23 mouse cellular contexts compared by ENCODE assay signal in the genomic region with DNA sequence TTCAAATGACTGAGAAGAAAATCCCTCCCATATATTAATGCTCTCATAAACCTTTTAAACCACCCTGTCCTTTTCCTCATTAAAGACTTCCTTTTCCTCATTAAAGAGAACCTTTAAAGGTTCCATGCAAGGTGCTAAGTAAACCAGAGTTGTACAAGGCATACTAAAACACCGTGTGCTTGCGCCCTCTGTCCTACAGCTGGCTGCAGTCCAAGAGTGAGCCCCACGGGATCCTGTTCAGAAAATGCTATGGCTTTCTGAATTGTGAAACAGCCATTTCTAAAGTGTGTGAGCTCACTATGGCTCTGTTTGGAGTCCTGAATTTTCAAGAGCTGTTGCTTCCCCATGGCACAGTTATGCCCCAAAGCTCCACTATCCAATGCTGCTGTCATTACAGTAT. TPM values are rescaled to one million over a fixed set of nuclear protein-coding genes. Genes with fewer than 3 reads are reported as not detected.
"Had no signal": no experiment of that assay in that cellular context is flagged by ENCODE, and none has a peak within 500 bp of the region (broad histone marks: within the 10 kb centered on the region; RNA-seq: fewer than 3 reads in every experiment).

No protein-coding gene starts in this region.

- H3K4me3 ChIP-seq: midbrain, embryonic 10.5 days; midbrain, embryonic 12.5 days; neural tube, embryonic 12.5 days; stomach, embryonic 15.5 days had no signal

- H3K4me2 ChIP-seq: lung, embryonic 14.5 days; midbrain, embryonic 12.5 days; neural tube, embryonic 12.5 days; stomach, embryonic 15.5 days had no signal

- H3K27ac ChIP-seq: midbrain, embryonic 10.5 days; midbrain, embryonic 12.5 days; neural tube, embryonic 12.5 days; stomach, embryonic 15.5 days; stomach, postnatal 0 days had no signal

- H3K4me1 ChIP-seq: midbrain, embryonic 12.5 days; neural tube, embryonic 12.5 days; stomach, embryonic 15.5 days had no signal

- H3K9ac ChIP-seq: lung, embryonic 14.5 days; midbrain, embryonic 12.5 days; neural tube, embryonic 12.5 days; stomach, embryonic 15.5 days had no signal

- H3K27me3 ChIP-seq: midbrain, embryonic 12.5 days; neural tube, embryonic 12.5 days; stomach, embryonic 15.5 days had no signal

- H3K9me3 ChIP-seq: stomach, embryonic 15.5 days had no signal

- H3K36me3 ChIP-seq: midbrain, embryonic 10.5 days; midbrain, embryonic 12.5 days; neural tube, embryonic 12.5 days; stomach, embryonic 15.5 days had no signal

- DNase-seq: lung, adult 18-20 months; lung, embryonic 14.5 days; lung, postnatal 14 days; lung, postnatal 36 days; midbrain, embryonic 14.5 days; right cerebral cortex, postnatal 14 days; thymus, adult 2 months; thymus, postnatal 25 days; thymus, postnatal 4 days had no signal

RNA-seq across cellular contexts. Expression of a gene that starts 39.5 kb away (rescaled TPM):
- total RNA-seq: megakaryocyte, adult 5-6 weeks; megakaryocyte-erythroid progenitor cell, adult 5-6 weeks; midbrain, postnatal 0 days; monocyte, adult 5-6 weeks; neutrophil, adult 5-6 weeks had no signal
- polyA plus RNA-seq: lung, embryonic 14.5 days; lung, embryonic 16.5 days; midbrain, embryonic 10.5 days; midbrain, embryonic 12.5 days; midbrain, embryonic 14.5 days; midbrain, postnatal 0 days; neural tube, embryonic 12.5 days; neural tube, embryonic 14.5 days; spleen, adult 2 months; stomach, embryonic 15.5 days; stomach, postnatal 0 days; thymus, adult 2 months; urinary bladder, adult 2 months had no signal
